Mouse (Mus musculus): ENCODE data around the gene Snx5. TPM values are rescaled to one million over a fixed set of nuclear protein-coding genes. Genes with fewer than 3 reads are reported as not detected.

Snx5 gene
- 31.0 TPM for polyA plus RNA-seq (2015; fragmentation: Illumina TruSeq; extraction: RNeasy Lipid Tissue Mini Kit (QIAGEN cat#74804); ENCODE audit: insufficient read depth, low read depth, low replicate concordance)

DNA sequence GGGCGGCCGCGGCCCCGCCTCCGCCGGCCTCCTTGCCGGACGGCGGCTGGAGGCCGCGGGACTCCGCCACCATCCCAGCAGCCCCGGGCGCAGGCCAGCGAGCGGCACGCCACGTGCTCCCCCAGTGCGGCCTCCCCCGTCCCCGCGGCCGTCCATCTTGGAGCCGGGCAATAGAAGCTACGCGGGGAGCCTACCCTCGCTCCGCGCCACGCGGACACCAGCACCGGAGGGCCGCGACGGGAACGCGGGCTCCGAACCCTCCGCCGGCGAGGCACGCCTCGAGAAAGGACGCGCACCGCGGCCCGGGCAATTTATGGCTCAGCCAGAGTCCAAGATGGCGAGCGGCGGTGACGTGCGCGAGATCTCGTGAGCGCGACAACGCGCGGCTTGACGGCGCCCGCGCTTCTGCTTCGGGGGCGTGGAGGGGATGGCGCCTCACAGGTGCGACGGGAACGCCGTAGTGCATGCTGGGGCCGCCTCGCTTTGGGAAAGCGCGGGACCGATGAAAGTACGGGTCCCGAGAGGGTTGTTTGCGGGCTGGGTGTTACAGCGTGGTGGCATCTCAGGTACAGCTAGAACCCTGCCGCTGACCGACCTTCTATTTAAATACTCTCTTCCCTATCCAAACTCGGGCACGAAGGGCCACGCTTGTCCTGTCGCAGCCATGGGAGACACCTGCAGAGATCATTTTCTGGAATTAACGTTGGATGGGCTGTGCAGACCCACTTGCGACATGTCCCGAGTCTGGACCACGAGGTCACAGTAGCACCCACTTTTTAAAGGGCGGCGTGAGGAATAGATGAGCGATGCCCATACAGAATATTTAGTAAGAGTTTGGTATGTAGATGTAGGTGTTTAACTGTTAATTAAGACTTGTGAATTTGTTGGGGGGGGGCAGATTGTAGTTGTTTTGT is at the start of gene Snx5, which contains the start of gene Mgme1:
TSS of gene Snx5 (minus strand) at position 400 of the 914 bp plus-strand sequence.
TSS of gene Mgme1 (plus strand) at position 157 of the 914 bp plus-strand sequence.

Other genes with a start within 250 kb of the Snx5 start
- gene Banf2, start 237.8 kb downstream of the Snx5 start, polyA plus RNA-seq (2015; fragmentation: Illumina TruSeq; extraction: RNeasy Lipid Tissue Mini Kit (QIAGEN cat#74804); ENCODE audit: insufficient read depth, low read depth, low replicate concordance), result not detected
- gene Mgme1, start 243 bp downstream of the Snx5 start, polyA plus RNA-seq (2015; fragmentation: Illumina TruSeq; extraction: RNeasy Lipid Tissue Mini Kit (QIAGEN cat#74804); ENCODE audit: insufficient read depth, low read depth, low replicate concordance), result 2.7 TPM
- 1.6 TPM for gene Ovol2, start 61.2 kb upstream of the Snx5 start, polyA plus RNA-seq (2015; fragmentation: Illumina TruSeq; extraction: RNeasy Lipid Tissue Mini Kit (QIAGEN cat#74804); ENCODE audit: insufficient read depth, low read depth, low replicate concordance)
- 6.9 TPM for gene Kat14, start 98.1 kb upstream of the Snx5 start, polyA plus RNA-seq (2015; fragmentation: Illumina TruSeq; extraction: RNeasy Lipid Tissue Mini Kit (QIAGEN cat#74804); ENCODE audit: insufficient read depth, low read depth, low replicate concordance)
- gene Pet117, start 98.1 kb upstream of the Snx5 start, polyA plus RNA-seq (2015; fragmentation: Illumina TruSeq; extraction: RNeasy Lipid Tissue Mini Kit (QIAGEN cat#74804); ENCODE audit: insufficient read depth, low read depth, low replicate concordance), result 1.6 TPM